Mouse (Mus musculus) heart, adult 2 months (tissue): ENCODE results near the gene Tigd3. TPM values are rescaled to one million over a fixed set of nuclear protein-coding genes. Genes with fewer than 3 reads are reported as not detected.
A peak's percentile ranks its signal among the peaks of the same experiment; 100 is the strongest.

Source experiments
- DNase-seq, 2 experiments: peaks; one replicate each; pipeline ENCODE4 v3.0.0; 2021
- H3K27ac ChIP-seq: fragments of 200-600 bp; 2 replicates; pipeline ENCODE4 v1.8.1; 2022
- H3K27me3 ChIP-seq: fragments of 200-500 bp; 2 replicates; pipeline ENCODE4 v1.6.1; 2012; ENCODE audit warnings: mild to moderate bottlenecking, low read length, inconsistent platforms, mixed read lengths; ENCODE audit not compliant: control insufficient read depth, insufficient read depth
- H3K36me3 ChIP-seq: fragments of 200-500 bp; 2 replicates; pipeline ENCODE4 v1.6.1; 2012; ENCODE audit warnings: low read length, inconsistent platforms; ENCODE audit not compliant: control insufficient read depth, insufficient read depth
- H3K4me1 ChIP-seq: fragments of 200-500 bp; 2 replicates; pipeline ENCODE4 v1.6.1; 2011; ENCODE audit warnings: low read length; ENCODE audit not compliant: control insufficient read depth, insufficient read depth
- H3K4me3 ChIP-seq: fragments of 200-600 bp; 2 replicates; pipeline ENCODE4 v1.8.1; 2022
- H3K79me2 ChIP-seq: fragments of 200-500 bp; replicated peaks from 2 replicates; pipeline ENCODE4 v1.6.1; 2012; ENCODE audit warnings: mild to moderate bottlenecking, inconsistent platforms, low read length, moderate library complexity, mixed read lengths; ENCODE audit not compliant: control insufficient read depth, insufficient read depth
- H3K9ac ChIP-seq: fragments of 200-500 bp; 2 replicates; pipeline ENCODE4 v1.6.1; 2012; ENCODE audit warnings: low read depth, mild to moderate bottlenecking, control low read depth, inconsistent platforms, low read length, mixed read lengths
- CTCF ChIP-seq: fragments of 200-600 bp; IDR thresholded peaks from 2 replicates; pipeline ENCODE4 v1.8.1; 2022; ENCODE audit warnings: antibody characterized with exemption, mild to moderate bottlenecking, moderate library complexity
- EP300 ChIP-seq: fragments of 200-500 bp; IDR thresholded peaks from 2 replicates; pipeline ENCODE4 v1.6.1; 2011; ENCODE audit warnings: low read depth, low read length, control low read depth; ENCODE audit not compliant: insufficient read depth
- POLR2A ChIP-seq: fragments of 200-500 bp; IDR thresholded peaks from 2 replicates; pipeline ENCODE4 v1.6.1; 2011; ENCODE audit warnings: mild to moderate bottlenecking, low read depth, low read length, control low read depth; ENCODE audit not compliant: insufficient read depth
- WGBS: fragments of 180-500 bp; shearing (Covaris S2); methylation state at CpG from one replicate; pipeline ENCODE4 v1.1.7; 2018; 5-methylcytosine and 5-hydroxymethylcytosine counted together
- intact Hi-C: fragments of 180-260 bp; cut with DNase I; formaldehyde crosslinking; loops from one replicate; pipeline ENCODE4 v1.15.1; 2025
- polyA plus RNA-seq: library from polyadenylated mRNA; depleted of rRNA; stranded (reverse); fragments of >200 nt; gene quantifications from 2 replicates; pipeline ENCODE4 v1.2.3, GENCODE M21; 2012
- total RNA-seq, 2 experiments: library from RNA; stranded (reverse); gene quantifications; 2 replicates each; pipeline ENCODE4 v1.2.3; 2021

Gene Tigd3
- total and polyA plus RNA-seq, 3 experiments, result 0.14 to 0.47 (median 0.25) TPM

GRCm38 (mm10) chr19:5871683-5872082 lies 22.3 kb downstream of the Tigd3 start:
- Histone ChIP-seq H3K27ac (no peak overlapping the region; the same call in none of the 2 replicates), H3K36me3 (no peaks in the 10 kb centered on the region), H3K27me3 (no peaks in the 10 kb centered on the region), H3K4me3 (no peak overlapping the region), H3K9ac (peak overlapping the region; percentile 24; the same call in 1 of the 2 replicates), H3K79me2 (peaks cover 2% of the 10 kb centered on the region; the same call in 1 of the 2 replicates), H3K4me1 (peaks cover 9% of the 10 kb centered on the region)
- intact Hi-C loops, result loop anchor here (2.0 kb wide), 1 partner anchor 15 kb away; no protein-coding TSS in a partner anchor
- TF ChIP-seq POLR2A, result no peak
- no peak for TF ChIP-seq CTCF
- no peak for TF ChIP-seq EP300
- 40% methylated on average over 6 of the region's 6 CpGs for WGBS
- no peak for DNase-seq

GRCm38 (mm10) chr19:5871273-5871672 lies 22.7 kb downstream of the Tigd3 start:
- 17% methylated on average over 7 of the region's 7 CpGs for WGBS
- intact Hi-C loops, result loop anchor here (2.0 kb wide), 1 partner anchor 14 kb away; no protein-coding TSS in a partner anchor
- H3K27ac ChIP-seq, result peak overlapping the region; percentile 51
- H3K4me3 ChIP-seq, result no peak overlapping the region
- peaks cover 2% of the 10 kb centered on the region; the same call in 1 of the 2 replicates for H3K79me2 ChIP-seq
- H3K4me1 ChIP-seq, result peaks cover 9% of the 10 kb centered on the region
- no peak for TF ChIP-seq POLR2A
- no peak for TF ChIP-seq EP300
- TF ChIP-seq CTCF, result no peak
- no peaks in the 10 kb centered on the region for H3K27me3 ChIP-seq
- DNase-seq, result peak; percentile 43 to 51
- H3K9ac ChIP-seq, result peak overlapping the region; percentile 28
- H3K36me3 ChIP-seq, result no peaks in the 10 kb centered on the region

GRCm38 (mm10) chr19:5868096-5868495 lies 25.9 kb downstream of the Tigd3 start:
- no peak overlapping the region for H3K9ac ChIP-seq
- 77% methylated on average over 6 of the region's 6 CpGs for WGBS
- DNase-seq, result no peak
- intact Hi-C loops, result loop anchor here (5.0 kb wide), 1 partner anchor 171 kb away; no protein-coding TSS in a partner anchor
- no peak overlapping the region for H3K4me3 ChIP-seq
- H3K27me3 ChIP-seq, result no peaks in the 10 kb centered on the region
- H3K4me1 ChIP-seq, result peaks cover 6% of the 10 kb centered on the region; the same call in 1 of the 2 replicates
- TF ChIP-seq EP300, result no peak
- no peak for TF ChIP-seq CTCF
- TF ChIP-seq POLR2A, result no peak
- no peak overlapping the region for H3K27ac ChIP-seq
- H3K36me3 ChIP-seq, result no peaks in the 10 kb centered on the region
- H3K79me2 ChIP-seq, result peaks cover 1% of the 10 kb centered on the region; the same call in 1 of the 2 replicates

- Histone ChIP-seq H3K4me3 (no peak overlapping the region), H3K27me3 (no peaks in the 10 kb centered on the region), H3K9ac (no peak overlapping the region), H3K4me1 (no peaks in the 10 kb centered on the region), H3K27ac (no peak overlapping the region), H3K79me2 (no peaks in the 10 kb centered on the region), H3K36me3 (no peaks in the 10 kb centered on the region)
- no peak for TF ChIP-seq POLR2A
- TF ChIP-seq EP300, result no peak
- intact Hi-C loops, result loop anchor here (5.0 kb wide), 1 partner anchor 168 kb away; no protein-coding TSS in a partner anchor
- DNase-seq, result no peak
- WGBS, result 85% methylated on average over 20 of the region's 20 CpGs
Observed at GRCm38 (mm10) chr19:5864710-5865398, 29.1 kb downstream of the Tigd3 start.

- H3K9ac ChIP-seq, result no peak overlapping the region
- 92% methylated on average over 5 of the region's 5 CpGs for WGBS
- TF ChIP-seq CTCF (no peak), POLR2A (no peak), EP300 (no peak)
Observed at GRCm38 (mm10) chr19:5863776-5864175, 30.2 kb downstream of the Tigd3 start.

More at GRCm38 (mm10) chr19:5863776-5864175, 30.2 kb downstream of the Tigd3 start:
- Histone ChIP-seq H3K36me3 (no peaks in the 10 kb centered on the region), H3K4me3 (no peak overlapping the region), H3K79me2 (no peaks in the 10 kb centered on the region; the same call in 1 of the 2 replicates), H3K27me3 (no peaks in the 10 kb centered on the region), H3K27ac (no peak overlapping the region), H3K4me1 (no peaks in the 10 kb centered on the region)
- intact Hi-C loops, result no loop called here
- no peak for DNase-seq
